Comparison of ENCODE assay signal across 16 mouse cellular contexts in the genomic region with DNA sequence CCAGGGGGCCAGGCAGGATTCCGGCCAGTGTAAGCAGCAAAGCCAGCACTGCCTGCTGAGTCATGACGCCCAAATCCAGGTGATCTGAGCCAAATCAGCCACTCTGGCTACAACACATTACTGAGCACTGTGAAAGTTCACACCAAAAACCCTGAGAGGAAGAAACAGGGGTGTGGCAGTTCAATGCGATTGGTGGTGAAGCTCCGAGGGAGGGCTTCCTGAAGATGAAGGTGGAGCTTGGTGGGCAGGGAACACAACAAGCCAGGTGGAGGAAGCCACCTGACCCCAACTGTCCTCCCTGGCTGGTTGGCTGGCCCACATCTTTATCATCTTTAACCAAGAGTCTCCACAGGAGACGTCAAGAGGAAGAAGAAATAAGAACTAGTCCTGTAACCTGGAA. TPM values are rescaled to one million over a fixed set of nuclear protein-coding genes. Genes with fewer than 3 reads are reported as not detected.
DNase-seq lines count a peak whose midpoint lies in the region; ATAC-seq and TF ChIP-seq lines count a peak whose summit lies in the region.
"Had no signal": no experiment of that assay in that cellular context is flagged by ENCODE, and none has a peak within 500 bp of the region (broad histone marks: within the 10 kb centered on the region; RNA-seq: fewer than 3 reads in every experiment).

A gene (minus strand): TSS at position 117 of the 400 bp plus-strand sequence.

- no peaks in the 10 kb centered on the region for H3K36me3 ChIP-seq in intestine, embryonic 16.5 days (ENCODE audit: control insufficient read depth, insufficient read depth, low read length)
- H3K36me3 ChIP-seq: embryonic facial prominence, embryonic 10.5 days; hindbrain, embryonic 12.5 days had no signal

- H3K27ac ChIP-seq in intestine, embryonic 16.5 days (ENCODE audit: low read length): no peak within 1 kb of the TSS
- H3K27ac ChIP-seq: embryonic facial prominence, embryonic 10.5 days; hindbrain, embryonic 12.5 days had no signal

- H3K9ac ChIP-seq in intestine, embryonic 16.5 days (ENCODE audit: low read depth, low read length): no peak within 1 kb of the TSS
- H3K9ac ChIP-seq: hindbrain, embryonic 12.5 days; lung, embryonic 14.5 days had no signal

- H3K4me2 ChIP-seq in intestine, embryonic 16.5 days (ENCODE audit: low read depth, low read length): no peak within 1 kb of the TSS
- H3K4me2 ChIP-seq: hindbrain, embryonic 12.5 days; lung, embryonic 14.5 days had no signal

- H3K4me1 ChIP-seq in lung, adult 2 months (ENCODE audit: control insufficient read depth, insufficient read depth, low read length): no peaks in the 10 kb centered on the region
- H3K4me1 ChIP-seq in intestine, embryonic 16.5 days (ENCODE audit: control insufficient read depth, insufficient read depth, low read length): no peaks in the 10 kb centered on the region
- H3K4me1 ChIP-seq: hindbrain, embryonic 12.5 days had no signal

- no peak for TF ChIP-seq CTCF in lung, adult 2 months (IDR thresholded peaks at IDR 0.05; ENCODE audit: insufficient read depth, low read length)

- peak; percentile 82 for ATAC-seq in activated CD4-positive, CD25-positive, alpha-beta regulatory T cell, adult 4 months
- peak; percentile 30 for ATAC-seq in megakaryocyte progenitor cell, adult 5-6 weeks (replicated peaks; ENCODE audit: poor library complexity)
- ATAC-seq in intestine, embryonic 16.5 days: no peak

- no peaks in the 10 kb centered on the region for H3K27me3 ChIP-seq in intestine, embryonic 16.5 days (replicated peaks; ENCODE audit: control insufficient read depth, insufficient read depth, low read length)

- 64% methylated on average over 5 of the region's 5 CpGs for WGBS in lung, adult 2 months
- WGBS in intestine, embryonic 16.5 days: 67% methylated on average over 5 of the region's 5 CpGs

- DNase-seq in lung, postnatal 36 days: peak; percentile 21
- no peak for DNase-seq in lung, adult 2 months
- DNase-seq in thymus, postnatal 25 days: peak; percentile 44
- no peak for DNase-seq in frontal cortex, adult 2 months (ENCODE audit: extremely low spot score in 1 of 2, low spot score in 1 of 2)
- DNase-seq in ovary, postnatal 14 days (ENCODE audit: low spot score): no peak
- DNase-seq: cerebellum, postnatal 10 days; kidney, adult 18-20 months; kidney, postnatal 36 days; liver; lung, embryonic 14.5 days had no signal

- no peaks in the 10 kb centered on the region for H3K9me3 ChIP-seq in intestine, embryonic 16.5 days (ENCODE audit: control insufficient read depth, low read length)
- H3K9me3 ChIP-seq: embryonic facial prominence, embryonic 10.5 days; hindbrain, embryonic 12.5 days had no signal

- no peak for TF ChIP-seq POLR2A in lung, adult 2 months (IDR thresholded peaks at IDR 0.05; ENCODE audit: borderline replicate concordance, extremely low read depth, low read depth, low read length)

- H3K4me3 ChIP-seq in lung, adult 2 months (replicated peaks; ENCODE audit: extremely low read depth, low read depth, low read length): no peak within 1 kb of the TSS
- H3K4me3 ChIP-seq in intestine, embryonic 16.5 days (ENCODE audit: low read length): no peak within 1 kb of the TSS
- H3K4me3 ChIP-seq: embryonic facial prominence, embryonic 10.5 days; hindbrain, embryonic 12.5 days had no signal

RNA-seq across cellular contexts. Expression of the gene that starts here (rescaled TPM):
- polyA plus RNA-seq in lung, adult 2 months (2012; rRNA removed): 5.8 and 6.4 TPM in 2 replicates
- polyA plus RNA-seq in activated CD4-positive, CD25-positive, alpha-beta regulatory T cell, adult 4 months (2017; shearing (Covaris generic)): 100 to 1,000 TPM in 1 of 2 experiments, 10 to 100 TPM in 1; 84.3 to 121 TPM
- 0.44 and 0.59 TPM in 2 replicates for total RNA-seq in megakaryocyte progenitor cell, adult 5-6 weeks (2015)
- total RNA-seq in megakaryocyte progenitor cell, adult 5-6 weeks (2017): 0.29 TPM in 1 of 2 replicates, not detected in the other
- polyA plus RNA-seq in intestine, embryonic 16.5 days (2015; fragmentation: Nextera tagmentation; extraction: Ambion mirVana): 6.7 and 7.9 TPM in 2 replicates
- polyA plus RNA-seq in frontal cortex, adult 2 months (2012; rRNA removed): 1.5 and 1.8 TPM in 2 replicates
- polyA plus RNA-seq: embryonic facial prominence, embryonic 10.5 days; heart, embryonic 14.5 days; hindbrain, embryonic 12.5 days; lung, embryonic 14.5 days had no signal

Comparison
In these comparisons a context has a peak if more than half of its experiments do, and no peak if none do; other contexts are left out.
1. DNase-seq: peak in lung, postnatal 36 days (single experiment) and thymus, postnatal 25 days (single experiment); none in lung, adult 2 months (single experiment), frontal cortex, adult 2 months (0 of 2) and ovary, postnatal 14 days (single experiment).
2. Peak in ATAC-seq in megakaryocyte progenitor cell, adult 5-6 weeks; RNA of the gene not detected or under 1 TPM.